Mouse (Mus musculus) testis, adult 2 months (tissue): ENCODE data around the gene Ccdc146. TPM values are rescaled to one million over a fixed set of nuclear protein-coding genes. Genes with fewer than 3 reads are reported as not detected.

Experiments
- H3K27ac ChIP-seq: fragments of 200-500 bp; 2 replicates; pipeline ENCODE4 v1.5.1; 2012; ENCODE audit warnings: low read depth, low read length; ENCODE audit not compliant: control insufficient read depth, insufficient read depth
- H3K27me3 ChIP-seq: fragments of 200-500 bp; 2 replicates; pipeline ENCODE4 v1.6.1; 2012; ENCODE audit warnings: mild to moderate bottlenecking, low read length, moderate library complexity; ENCODE audit not compliant: control insufficient read depth, insufficient read depth
- H3K36me3 ChIP-seq: fragments of 200-500 bp; 2 replicates; pipeline ENCODE4 v1.6.1; 2012; ENCODE audit warnings: mild to moderate bottlenecking, low read length; ENCODE audit not compliant: control insufficient read depth, insufficient read depth
- H3K4me1 ChIP-seq: fragments of 200-500 bp; 2 replicates; pipeline ENCODE4 v1.6.1; 2012; ENCODE audit warnings: low read length; ENCODE audit not compliant: control insufficient read depth, insufficient read depth
- H3K4me3 ChIP-seq: fragments of 200-500 bp; 2 replicates; pipeline ENCODE4 v1.5.1; 2012; ENCODE audit warnings: low read depth, mild to moderate bottlenecking, low read length, moderate library complexity, mixed read lengths; ENCODE audit not compliant: control insufficient read depth
- CTCF ChIP-seq: fragments of 200-500 bp; IDR thresholded peaks from 2 replicates; pipeline ENCODE4 v1.5.1; 2012; ENCODE audit warnings: low read depth, mild to moderate bottlenecking, inconsistent platforms, low read length, moderate library complexity; ENCODE audit not compliant: control insufficient read depth, insufficient read depth, insufficient replicate concordance
- POLR2A ChIP-seq: fragments of 200-500 bp; IDR thresholded peaks from 2 replicates; pipeline ENCODE4 v1.6.1; 2012; ENCODE audit warnings: low read depth, mild to moderate bottlenecking, inconsistent platforms, low read length, moderate library complexity; ENCODE audit not compliant: control insufficient read depth
- polyA plus RNA-seq: library from polyadenylated mRNA; depleted of rRNA; stranded (reverse); fragments of >200 nt; gene quantifications from 2 replicates; pipeline ENCODE4 v1.2.3, GENCODE M21; 2012

The Ccdc146 gene
- polyA plus RNA-seq, 1 experiment, result 19.0 TPM

- Histone ChIP-seq H3K4me1 (peaks cover 6% of the 10 kb centered on the region), H3K27ac (peak overlapping the region; percentile 4), H3K27me3 (no peaks in the 10 kb centered on the region), H3K4me3 (peak overlapping the region; percentile 65), H3K36me3 (no peaks in the 10 kb centered on the region)
- no peak for TF ChIP-seq POLR2A
These were observed 51.3 kb downstream of the Ccdc146 start for GRCm38 (mm10) chr5:21373180-21373518.

GRCm38 (mm10) chr5:21372493-21373179 lies 51.8 kb downstream of the Ccdc146 start, which contains the start of gene Fgl2:
Fgl2 (plus strand) TSS chr5:21372642.
- H3K36me3 ChIP-seq, result no peaks in the 10 kb centered on the region
- H3K27ac ChIP-seq, result peak within 1 kb of the TSS; percentile 56
- TF ChIP-seq POLR2A, result peak; percentile 75
- no peak for TF ChIP-seq CTCF
- peaks cover 6% of the 10 kb centered on the region for H3K4me1 ChIP-seq
- H3K4me3 ChIP-seq, result peak within 1 kb of the TSS; percentile 65
- no peaks in the 10 kb centered on the region for H3K27me3 ChIP-seq

GRCm38 (mm10) chr5:21371920-21372319 lies 52.6 kb downstream of the Ccdc146 start:
- Histone ChIP-seq H3K27ac (peak overlapping the region; percentile 38), H3K4me3 (no peak overlapping the region), H3K36me3 (no peaks in the 10 kb centered on the region), H3K27me3 (no peaks in the 10 kb centered on the region), H3K4me1 (peaks cover 6% of the 10 kb centered on the region)
- no peak for TF ChIP-seq POLR2A
- no peak for TF ChIP-seq CTCF

- TF ChIP-seq CTCF (no peak), POLR2A (no peak)
- Histone ChIP-seq H3K27me3 (no peaks in the 10 kb centered on the region), H3K27ac (no peak overlapping the region), H3K36me3 (no peaks in the 10 kb centered on the region), H3K4me1 (peaks cover 6% of the 10 kb centered on the region), H3K4me3 (no peak overlapping the region)
These were observed 54.1 kb downstream of the Ccdc146 start for GRCm38 (mm10) chr5:21370218-21370947.

GRCm38 (mm10) chr5:21367514-21367913 lies 57.0 kb downstream of the Ccdc146 start:
- no peak for TF ChIP-seq POLR2A
- TF ChIP-seq CTCF, result no peak
- Histone ChIP-seq H3K27me3 (no peaks in the 10 kb centered on the region), H3K4me3 (no peak overlapping the region), H3K36me3 (no peaks in the 10 kb centered on the region), H3K27ac (no peak overlapping the region), H3K4me1 (no peaks in the 10 kb centered on the region; the same call in 1 of the 2 replicates)

GRCm38 (mm10) chr5:21366338-21367053 lies 58.0 kb downstream of the Ccdc146 start:
- Histone ChIP-seq H3K4me1 (no peaks in the 10 kb centered on the region), H3K27ac (0 out of 2 replicates have a peak overlapping the region, but pooled peaks have one; percentile 28), H3K4me3 (no peak overlapping the region), H3K27me3 (no peaks in the 10 kb centered on the region), H3K36me3 (no peaks in the 10 kb centered on the region)
- no peak for TF ChIP-seq POLR2A
- TF ChIP-seq CTCF, result no peak

GRCm38 (mm10) chr5:21363343-21363742 lies 61.1 kb downstream of the Ccdc146 start:
- Histone ChIP-seq H3K27ac (no peak overlapping the region), H3K4me1 (no peaks in the 10 kb centered on the region), H3K36me3 (no peaks in the 10 kb centered on the region), H3K27me3 (no peaks in the 10 kb centered on the region), H3K4me3 (no peak overlapping the region)
- TF ChIP-seq POLR2A (no peak), CTCF (no peak)
